Mouse (Mus musculus) erythroblast, embryonic 14.5 days (primary cell): ENCODE data around the gene Fstl1. TPM values are rescaled to one million over a fixed set of nuclear protein-coding genes. Genes with fewer than 3 reads are reported as not detected.

Experiments
- H3K27me3 ChIP-seq: 2 replicates; pipeline ENCODE4 v1.6.1; 2012; ENCODE audit warnings: inconsistent platforms; ENCODE audit not compliant: control insufficient read depth
- H3K36me3 ChIP-seq: 2 replicates; pipeline ENCODE4 v1.6.1; 2012; ENCODE audit warnings: mild to moderate bottlenecking, inconsistent platforms; ENCODE audit not compliant: control insufficient read depth
- H3K4me1 ChIP-seq: 2 replicates; pipeline ENCODE4 v1.6.1; 2012; ENCODE audit warnings: inconsistent platforms; ENCODE audit not compliant: control insufficient read depth
- H3K4me3 ChIP-seq: replicated peaks from 2 replicates; pipeline ENCODE3; 2012; ENCODE audit warnings: moderate library complexity, mild to moderate bottlenecking, inconsistent platforms
- H3K9me3 ChIP-seq: 2 replicates; pipeline ENCODE4 v1.6.1; 2012; ENCODE audit warnings: low read length, inconsistent platforms, mixed read lengths; ENCODE audit not compliant: control insufficient read depth
- GATA1 ChIP-seq: IDR thresholded peaks from 2 replicates; pipeline ENCODE4 v1.6.1; 2012; ENCODE audit warnings: low read length, inconsistent platforms, mixed read lengths
- TAL1 ChIP-seq: IDR thresholded peaks from 3 replicates; pipeline ENCODE4 v1.6.1; 2012; ENCODE audit warnings: low read length, inconsistent platforms, mixed read lengths
- polyA plus RNA-seq: library from polyadenylated mRNA; stranded (reverse); fragments of >175 nt; gene quantifications from 2 replicates; pipeline ENCODE4 v1.2.3, GENCODE M21; 2012

Fstl1 gene
- polyA plus RNA-seq, 1 experiment: 0.01 TPM

- no peaks in the 10 kb centered on the region for H3K4me1 ChIP-seq
- no peak overlapping the region for H3K4me3 ChIP-seq
- TF ChIP-seq TAL1 (no peak), GATA1 (no peak)
- H3K9me3 ChIP-seq: no peaks in the 10 kb centered on the region; the same call in 1 of the 2 replicates
- H3K36me3 ChIP-seq: no peaks in the 10 kb centered on the region
- H3K27me3 ChIP-seq: no peaks in the 10 kb centered on the region
Observed at GRCm38 (mm10) chr16:37796270-37796669, 19.6 kb downstream of the Fstl1 start.

- TF ChIP-seq GATA1: no peak
- no peak for TF ChIP-seq TAL1
- Histone ChIP-seq H3K4me1 (no peaks in the 10 kb centered on the region), H3K4me3 (no peak overlapping the region), H3K36me3 (no peaks in the 10 kb centered on the region), H3K9me3 (no peaks in the 10 kb centered on the region; the same call in 1 of the 2 replicates), H3K27me3 (no peaks in the 10 kb centered on the region)
Observed at GRCm38 (mm10) chr16:37801097-37801496, 24.4 kb downstream of the Fstl1 start.

DNA sequence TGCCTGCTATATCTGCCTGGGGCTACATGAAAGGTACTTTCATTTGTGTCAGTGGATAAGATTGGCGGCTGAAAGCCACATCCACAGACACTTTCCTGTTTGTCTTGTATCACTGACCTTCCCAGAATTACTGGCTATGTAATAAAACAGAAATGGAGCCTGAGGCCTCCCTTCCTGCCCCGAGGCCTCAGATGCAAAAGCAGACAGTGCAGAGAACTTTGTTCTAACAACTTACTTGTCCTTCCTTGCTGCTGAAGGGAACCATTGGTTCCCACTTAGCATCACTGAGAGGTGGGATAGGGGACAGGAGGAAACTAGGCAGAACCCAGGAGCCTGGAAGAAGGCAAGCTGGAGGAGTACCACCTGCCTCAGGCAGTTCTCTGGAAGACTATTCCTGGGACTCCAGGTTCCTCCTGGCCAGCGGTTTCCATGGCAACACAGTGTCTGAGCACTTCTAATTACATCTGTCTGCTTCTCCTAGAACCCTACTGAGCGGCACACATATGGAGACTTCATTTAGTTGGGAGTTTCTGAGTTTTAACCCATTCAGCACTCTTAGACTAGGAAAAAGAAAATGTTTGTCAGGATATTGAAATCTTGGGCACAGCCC lies 26.1 kb downstream of the Fstl1 start:
- TF ChIP-seq GATA1 (no peak), TAL1 (no peak)
- Histone ChIP-seq H3K36me3 (no peaks in the 10 kb centered on the region), H3K27me3 (no peaks in the 10 kb centered on the region)

GRCm38 (mm10) chr16:37803387-37803950 lies 26.8 kb downstream of the Fstl1 start:
- TF ChIP-seq TAL1 (no peak), GATA1 (no peak)
- Histone ChIP-seq H3K4me3 (no peak overlapping the region), H3K9me3 (no peaks in the 10 kb centered on the region; the same call in 1 of the 2 replicates), H3K27me3 (no peaks in the 10 kb centered on the region), H3K4me1 (no peaks in the 10 kb centered on the region), H3K36me3 (no peaks in the 10 kb centered on the region)

More for the DNA sequence above, 26.1 kb downstream of the Fstl1 start:
- Histone ChIP-seq H3K4me1 (no peaks in the 10 kb centered on the region), H3K9me3 (no peaks in the 10 kb centered on the region; the same call in 1 of the 2 replicates), H3K4me3 (no peak overlapping the region)

GRCm38 (mm10) chr16:37805746-37806495 lies 29.2 kb downstream of the Fstl1 start:
- TF ChIP-seq GATA1 (no peak), TAL1 (no peak)
- Histone ChIP-seq H3K4me3 (no peak overlapping the region), H3K36me3 (no peaks in the 10 kb centered on the region), H3K4me1 (no peaks in the 10 kb centered on the region), H3K9me3 (no peaks in the 10 kb centered on the region; the same call in 1 of the 2 replicates), H3K27me3 (no peaks in the 10 kb centered on the region)

DNA sequence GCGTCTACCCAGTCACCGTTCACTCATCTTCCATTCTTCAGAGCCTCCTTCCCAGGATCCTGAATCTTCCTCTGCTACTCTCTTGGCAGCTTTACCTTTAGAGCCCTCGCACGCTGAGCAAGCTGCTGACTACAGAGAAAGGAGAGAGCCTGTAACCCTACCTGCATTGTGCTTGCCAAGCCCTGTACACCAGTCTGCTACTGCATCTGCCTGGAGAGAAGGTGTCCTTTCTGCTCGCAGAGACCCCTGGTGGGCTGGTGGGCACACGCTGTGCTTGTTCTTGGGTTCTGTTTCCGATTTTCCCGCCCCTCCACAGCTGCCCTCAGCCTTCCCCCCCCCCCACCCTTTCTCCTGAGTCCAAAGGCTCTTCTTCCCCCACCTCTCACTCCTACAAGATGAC lies 30.6 kb downstream of the Fstl1 start:
- no peaks in the 10 kb centered on the region for H3K4me1 ChIP-seq
- H3K27me3 ChIP-seq: no peaks in the 10 kb centered on the region
- no peaks in the 10 kb centered on the region for H3K36me3 ChIP-seq
- no peak overlapping the region for H3K4me3 ChIP-seq
- no peaks in the 10 kb centered on the region; the same call in 1 of the 2 replicates for H3K9me3 ChIP-seq
- no peak for TF ChIP-seq TAL1
- no peak for TF ChIP-seq GATA1

DNA sequence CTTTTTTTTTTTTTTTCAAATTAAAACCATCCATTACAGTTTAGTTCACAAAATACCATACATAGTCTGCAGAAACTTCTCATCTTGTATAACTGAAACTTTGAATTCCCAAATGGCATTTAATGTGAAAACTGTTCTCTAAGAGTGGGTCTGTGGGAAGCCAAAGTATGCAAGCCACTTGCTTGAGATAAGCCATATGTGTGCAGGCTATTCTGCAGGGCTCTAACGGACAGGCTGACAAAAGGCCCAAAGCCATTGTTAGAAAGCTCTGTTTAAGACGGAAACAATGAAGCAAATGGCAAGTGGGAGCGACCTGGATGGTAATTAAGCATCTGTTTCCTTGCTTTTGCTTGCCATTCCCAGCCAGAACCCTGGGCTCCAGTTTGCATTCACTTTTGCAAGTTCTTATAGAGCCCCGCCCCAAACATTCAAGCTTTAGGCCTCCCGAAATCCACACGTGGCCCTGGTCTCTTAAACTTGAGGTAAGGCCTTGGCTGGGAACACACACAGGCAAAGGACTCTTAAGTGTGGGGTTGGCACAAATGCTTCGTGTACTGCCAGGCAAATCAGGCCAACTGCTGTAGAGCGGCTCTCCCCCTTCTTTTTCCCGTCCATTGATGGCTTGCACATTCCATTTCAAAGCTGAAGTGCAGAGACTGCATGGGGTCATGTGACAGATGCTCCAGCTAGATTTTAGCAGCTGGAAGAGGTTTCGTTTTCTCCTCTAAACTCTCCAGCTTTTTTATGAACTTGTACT lies 32.4 kb downstream of the Fstl1 start:
- Histone ChIP-seq H3K9me3 (no peaks in the 10 kb centered on the region; the same call in 1 of the 2 replicates), H3K27me3 (no peaks in the 10 kb centered on the region), H3K36me3 (no peaks in the 10 kb centered on the region), H3K4me3 (no peak overlapping the region), H3K4me1 (peaks cover 4% of the 10 kb centered on the region)
- no peak for TF ChIP-seq GATA1
- no peak for TF ChIP-seq TAL1

DNA sequence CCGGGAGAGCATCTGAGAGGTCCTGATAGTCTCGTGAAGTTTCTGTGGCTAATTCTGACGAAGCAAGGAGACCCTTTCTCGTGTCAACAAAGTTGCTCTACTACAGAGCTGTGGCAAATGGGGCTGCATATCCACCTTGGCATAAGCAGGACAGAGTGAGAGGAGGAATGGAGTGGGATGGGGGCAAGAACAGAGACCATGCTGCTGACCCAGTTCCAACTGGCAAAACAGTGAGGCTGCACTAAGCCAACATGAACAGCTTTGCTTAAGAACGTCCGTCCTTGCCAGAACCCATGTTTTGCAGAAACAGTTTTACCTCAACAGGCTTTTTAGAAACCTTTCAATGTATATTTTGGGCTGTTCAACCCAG lies 32.9 kb downstream of the Fstl1 start:
- no peaks in the 10 kb centered on the region for H3K36me3 ChIP-seq
- H3K4me1 ChIP-seq: peaks cover 4% of the 10 kb centered on the region
- TF ChIP-seq TAL1: no peak
- TF ChIP-seq GATA1: no peak

GRCm38 (mm10) chr16:37811874-37812273 lies 35.2 kb downstream of the Fstl1 start:
- TF ChIP-seq GATA1: no peak
- TF ChIP-seq TAL1: no peak
- no peaks in the 10 kb centered on the region for H3K27me3 ChIP-seq
- H3K36me3 ChIP-seq: no peaks in the 10 kb centered on the region
- H3K4me3 ChIP-seq: no peak overlapping the region
- H3K9me3 ChIP-seq: no peaks in the 10 kb centered on the region
- H3K4me1 ChIP-seq: peaks cover 4% of the 10 kb centered on the region

More for the DNA sequence above, 32.9 kb downstream of the Fstl1 start:
- no peaks in the 10 kb centered on the region; the same call in 1 of the 2 replicates for H3K9me3 ChIP-seq
- H3K27me3 ChIP-seq: no peaks in the 10 kb centered on the region
- no peak overlapping the region for H3K4me3 ChIP-seq
